ENCODE assay signal across 8 mouse cellular contexts in the genomic region with DNA sequence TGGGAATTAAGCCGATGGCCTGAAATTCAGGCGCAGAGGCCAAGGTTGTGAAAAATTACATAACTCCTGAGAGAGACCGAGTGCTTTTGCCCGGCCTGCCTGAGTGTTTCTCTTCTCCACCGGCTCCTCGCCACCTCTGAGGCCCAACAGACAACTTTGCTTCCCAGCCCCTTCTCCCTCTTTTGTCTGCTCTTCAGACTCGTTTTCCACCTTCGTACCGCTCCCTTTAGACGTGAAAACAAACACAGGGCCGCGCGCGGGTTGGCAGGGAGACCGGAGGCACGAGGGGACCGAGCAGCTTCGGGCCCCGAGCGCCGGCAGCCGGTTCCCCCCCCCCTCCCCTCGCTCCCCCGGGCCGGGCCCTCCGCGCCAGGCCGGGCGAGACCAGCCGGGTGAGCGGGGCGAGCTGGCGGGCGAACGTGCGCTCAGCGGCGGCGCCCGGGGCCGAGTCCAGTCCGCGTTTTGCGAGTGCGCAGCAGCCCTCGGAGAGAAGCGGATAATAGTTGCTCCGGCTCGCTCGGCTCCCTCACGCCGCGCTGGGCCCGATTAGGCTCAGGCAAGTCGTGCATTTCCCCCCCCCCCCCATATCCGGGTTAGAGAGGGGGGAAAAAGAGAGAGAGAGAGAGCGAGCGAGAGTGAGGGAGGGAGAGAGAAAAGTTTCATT. TPM values are rescaled to one million over a fixed set of nuclear protein-coding genes. Genes with fewer than 3 reads are reported as not detected.
DNase-seq lines count a peak whose midpoint lies in the region.

TSS of gene Arid1b (plus strand) at position 493 of the 664 bp plus-strand sequence.

- peaks cover 53% of the 10 kb centered on the region for H3K4me1 ChIP-seq in hindbrain, embryonic 10.5 days (replicated peaks)

- peak within 1 kb of the TSS; percentile 99 for H3K4me3 ChIP-seq in hindbrain, embryonic 10.5 days

- no peaks in the 10 kb centered on the region for H3K36me3 ChIP-seq in hindbrain, embryonic 10.5 days

- WGBS in hindbrain, embryonic 10.5 days, result under 1% methylated on average over 58 of the region's 58 CpGs

- peak within 1 kb of the TSS; percentile 100 for H3K27ac ChIP-seq in hindbrain, embryonic 10.5 days

- no peaks in the 10 kb centered on the region for H3K9me3 ChIP-seq in hindbrain, embryonic 10.5 days

- peak; percentile 94 for DNase-seq in Muller cell, postnatal 12 days (ENCODE audit: inconsistent ontology term)
- peak; percentile 87 for DNase-seq in cerebellum, adult 9-11 months
- DNase-seq in frontal cortex, adult 2 months (ENCODE audit: extremely low spot score in 1 of 2, low spot score in 1 of 2), result peak in 1 of 2 experiments; percentile 74
- peak; percentile 92 for DNase-seq in hindbrain, embryonic 10.5 days (ENCODE audit: low spot score)
- DNase-seq in layer of hippocampus, postnatal 14 days (ENCODE audit: low spot score in 2 of 2), result peak; percentile 76 to 83
- DNase-seq in lung, postnatal 25 days (ENCODE audit: low spot score), result peak; percentile 80
- peak; percentile 87 for DNase-seq in retina, adult 2 months (ENCODE audit: low read depth, low spot score)
- DNase-seq in thymus, postnatal 36 days, result peak; percentile 79 to 86

- H3K27me3 ChIP-seq in hindbrain, embryonic 10.5 days (ENCODE audit: insufficient read depth, poor library complexity, severe bottlenecking), result no peaks in the 10 kb centered on the region

RNA-seq across cellular contexts. Expression of gene Arid1b, which starts in this region (rescaled TPM):
- 25.7 and 27.9 TPM in 2 replicates for polyA plus RNA-seq in frontal cortex, adult 2 months (2012; rRNA removed)
- polyA plus RNA-seq in hindbrain, embryonic 10.5 days (2016; fragmentation: Nextera tagmentation; extraction: Ambion mirVana), result 10.4 and 11.7 TPM in 2 replicates
- total RNA-seq in layer of hippocampus, postnatal 14 days (2021), result 10 to 100 TPM; 83.5 to 95.2 TPM
